Mouse (Mus musculus) embryo, embryonic 10.5 days (tissue): ENCODE measurements around the gene Dock2.
"Not testable (repeated sequence)": the region's sequence is repeated elsewhere in the genome, so short reads cannot be mapped to it uniquely, and the experiment has no call there.

ENCODE experiments used
- DNase-seq: peaks from one replicate; pipeline ENCODE4 v3.0.0-alpha.2; 2015; ENCODE audit warnings: low spot score

The Dock2 gene

DNA sequence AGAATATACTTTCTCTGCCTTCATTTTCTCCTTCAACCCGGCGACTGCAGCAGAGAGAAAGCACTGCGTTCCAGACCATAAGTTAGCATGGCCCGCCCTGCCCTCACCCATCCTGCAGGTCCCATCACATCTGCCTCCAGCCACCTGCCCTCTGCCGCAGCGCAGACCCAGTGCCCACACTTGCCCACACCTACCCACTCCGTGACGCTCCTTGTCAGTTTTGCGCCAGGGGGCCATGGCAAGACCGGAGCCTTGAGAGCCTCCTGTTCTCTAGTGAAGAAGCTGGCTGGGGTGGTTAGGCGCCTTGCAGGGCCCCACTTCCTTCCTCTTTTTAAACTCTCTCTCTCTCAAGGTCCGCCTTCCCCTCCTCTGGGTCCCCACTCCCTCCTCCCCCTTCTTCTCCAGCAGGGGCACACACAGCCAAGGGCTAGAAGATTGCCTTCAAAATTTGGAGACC, at the start of gene Dock2:
Dock2 (minus strand) TSS at position 306 of the 457 bp plus-strand sequence.
- DNase-seq: no peak

DNA sequence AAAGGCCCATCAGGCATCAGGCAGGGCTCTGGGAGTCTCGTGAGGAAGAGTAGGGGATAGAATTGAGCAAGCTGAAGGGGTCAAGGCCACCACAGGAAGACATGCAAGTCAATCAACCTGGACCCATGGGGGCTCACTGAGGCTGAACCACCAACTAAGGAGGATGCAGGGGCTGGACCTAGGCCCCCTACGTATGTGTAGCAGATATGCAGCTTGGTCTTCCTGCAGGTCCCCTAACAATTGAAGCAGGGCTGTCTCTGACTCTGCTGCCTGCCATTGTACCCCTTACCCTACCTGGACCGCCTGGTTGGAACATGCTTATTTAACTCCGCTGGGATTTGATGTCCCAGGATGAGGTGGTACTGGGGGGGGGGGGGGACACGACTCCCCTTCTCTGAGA, 49.0 kb upstream of the Dock2 start:
- DNase-seq: peak; percentile 14

DNA sequence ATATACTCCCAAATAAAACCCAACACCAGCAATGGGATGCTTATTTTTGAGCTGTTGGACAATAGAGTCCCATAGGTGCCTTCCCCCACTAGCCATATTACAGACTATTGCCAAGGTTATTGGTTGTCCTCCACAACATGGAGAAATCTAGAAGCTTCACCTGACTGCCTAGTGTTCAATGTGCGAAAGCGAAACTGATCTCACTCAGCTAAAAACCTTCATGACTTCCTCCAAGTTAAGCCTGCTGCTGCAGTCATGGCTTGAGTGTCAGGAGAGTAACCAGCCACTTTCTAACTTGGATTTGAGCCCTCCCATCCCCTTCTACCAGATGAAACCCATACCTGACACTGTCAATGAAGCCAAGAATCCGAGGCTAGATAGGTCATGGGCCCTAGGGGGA, 44.1 kb upstream of the Dock2 start:
- no peak for DNase-seq

DNA sequence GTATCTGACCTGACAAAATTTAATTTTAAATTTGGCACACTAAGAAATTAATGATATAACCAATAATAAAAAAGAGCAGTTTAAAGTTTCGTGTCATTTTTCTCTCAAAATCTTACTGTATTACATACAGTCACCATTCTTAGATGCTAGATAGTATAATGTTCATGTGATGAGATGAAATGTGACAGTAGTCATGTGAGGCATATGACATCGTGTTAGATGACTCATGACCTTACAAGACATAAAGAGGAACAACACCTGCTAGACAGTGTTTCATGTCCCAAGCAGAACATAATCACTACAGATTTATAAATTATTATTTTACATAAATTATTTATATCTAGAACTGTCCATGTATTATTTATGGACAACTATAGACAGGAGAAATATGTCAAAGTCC, 43.2 kb upstream of the Dock2 start:
- no peak for DNase-seq

DNA sequence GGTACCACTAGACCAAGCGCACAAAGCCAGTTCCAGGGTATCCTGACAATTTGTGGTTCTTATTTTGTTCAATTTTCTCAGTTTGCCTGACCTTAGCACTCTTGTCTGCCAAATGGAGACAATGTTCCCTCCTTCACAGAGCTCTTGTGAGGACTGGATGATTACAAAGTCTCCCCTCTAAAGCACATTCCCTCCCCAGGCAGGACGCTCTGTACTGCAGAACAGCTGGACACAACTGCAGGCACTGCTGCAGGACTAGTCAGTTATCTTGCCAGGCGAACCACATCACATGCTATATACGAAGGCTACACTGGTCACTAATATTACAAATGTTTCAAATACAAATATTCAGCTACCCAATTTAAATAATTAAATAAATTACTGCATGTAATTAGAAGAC, 41.1 kb upstream of the Dock2 start:
- no peak for DNase-seq

DNA sequence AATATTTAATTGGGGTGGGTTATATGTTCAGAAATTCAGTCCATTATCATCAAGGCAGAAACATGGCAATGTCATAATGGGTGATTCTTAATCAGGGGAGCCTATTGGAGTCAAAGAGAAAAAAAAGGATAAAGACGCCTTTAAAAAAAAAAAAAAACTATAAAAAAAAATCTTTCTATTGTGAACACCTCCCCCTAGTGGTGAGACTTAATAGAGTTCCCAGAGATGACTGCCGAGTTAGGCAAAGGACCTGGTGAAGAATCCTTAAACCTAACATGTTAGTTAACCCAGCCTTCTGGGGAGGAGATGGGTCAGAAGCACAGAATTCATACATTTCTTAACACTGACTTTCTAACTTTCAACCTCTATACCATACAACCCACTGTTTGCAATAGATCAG, 31.1 kb upstream of the Dock2 start:
- DNase-seq: peak; percentile 75

DNA sequence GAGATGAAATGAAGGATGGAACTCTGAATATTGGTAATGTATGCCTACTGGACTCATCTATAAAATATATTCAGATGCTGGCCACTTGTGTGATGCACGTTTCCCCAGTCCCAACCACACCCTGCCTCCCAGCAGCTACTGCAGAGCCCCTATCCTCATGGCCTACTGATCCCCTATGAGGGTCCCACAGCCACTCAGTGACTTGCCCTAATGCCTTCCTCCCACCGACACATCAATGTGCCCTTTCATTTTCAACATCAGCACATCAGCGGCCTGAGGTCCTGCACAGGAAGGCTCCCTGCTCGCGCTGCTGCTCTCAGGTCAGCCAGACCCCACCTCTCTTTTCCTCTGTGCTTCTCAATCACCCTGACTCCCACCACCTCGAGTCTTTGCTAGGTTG, 30.6 kb upstream of the Dock2 start:
- no peak for DNase-seq

DNA sequence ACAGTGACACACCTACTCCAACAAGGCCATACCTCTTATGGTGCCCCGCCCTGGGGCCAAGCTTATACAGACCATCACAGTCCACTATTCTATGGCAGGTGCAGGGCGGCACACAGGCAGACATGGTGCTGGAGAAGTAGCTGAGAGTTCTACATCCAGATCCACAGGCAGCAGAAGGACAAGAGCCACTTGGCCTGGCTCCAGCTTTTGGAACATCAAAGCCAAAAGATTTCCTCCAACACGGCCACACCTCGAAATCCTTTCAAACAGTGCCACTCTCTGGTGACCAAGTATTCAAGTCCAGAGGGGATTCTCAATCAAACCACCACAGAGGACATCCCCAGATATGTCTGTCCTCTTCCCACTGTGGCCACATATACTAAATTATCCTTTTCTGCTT, 21.3 kb upstream of the Dock2 start:
- not testable (repeated sequence) for DNase-seq

DNA sequence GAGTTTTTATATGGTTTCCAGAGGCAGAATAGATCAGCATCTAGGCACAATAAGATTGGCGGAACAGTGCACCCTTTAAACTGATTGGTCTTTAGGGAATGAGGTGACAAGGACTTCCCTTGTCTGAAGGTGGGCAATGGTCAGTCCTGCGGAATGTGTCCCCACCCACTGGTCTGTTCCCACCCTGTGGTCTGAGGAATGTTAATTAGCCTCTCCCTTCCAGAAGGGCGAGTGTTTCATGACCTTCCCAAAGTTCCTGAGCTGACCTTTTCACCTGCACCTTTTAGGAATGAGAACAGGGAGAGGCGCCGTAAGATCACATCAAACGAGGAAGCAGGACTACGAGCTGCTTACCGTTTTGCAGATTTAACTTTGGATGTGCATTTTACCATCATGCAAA, 14.4 kb upstream of the Dock2 start:
- not testable (repeated sequence) for DNase-seq

DNA sequence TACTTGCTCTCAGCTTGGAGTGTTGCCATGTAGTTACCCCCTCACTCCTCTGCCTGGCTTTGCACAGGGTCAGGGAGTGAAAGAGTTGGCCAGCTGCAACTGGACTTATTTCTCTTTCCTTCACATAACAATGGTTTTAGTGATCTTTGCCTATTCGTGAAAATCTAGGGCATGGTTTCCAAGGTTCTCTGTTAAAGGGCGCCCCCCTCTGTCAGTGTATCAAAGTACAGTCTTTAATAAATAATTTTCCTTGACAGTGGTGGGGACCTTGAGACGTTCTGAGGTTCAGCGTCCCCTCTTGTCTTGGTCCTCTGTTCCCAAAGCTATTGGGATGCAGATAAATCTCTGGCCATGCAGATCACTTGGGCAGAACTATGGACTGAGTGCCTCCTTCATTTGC, 12.4 kb upstream of the Dock2 start:
- peak; percentile 47 for DNase-seq

DNA sequence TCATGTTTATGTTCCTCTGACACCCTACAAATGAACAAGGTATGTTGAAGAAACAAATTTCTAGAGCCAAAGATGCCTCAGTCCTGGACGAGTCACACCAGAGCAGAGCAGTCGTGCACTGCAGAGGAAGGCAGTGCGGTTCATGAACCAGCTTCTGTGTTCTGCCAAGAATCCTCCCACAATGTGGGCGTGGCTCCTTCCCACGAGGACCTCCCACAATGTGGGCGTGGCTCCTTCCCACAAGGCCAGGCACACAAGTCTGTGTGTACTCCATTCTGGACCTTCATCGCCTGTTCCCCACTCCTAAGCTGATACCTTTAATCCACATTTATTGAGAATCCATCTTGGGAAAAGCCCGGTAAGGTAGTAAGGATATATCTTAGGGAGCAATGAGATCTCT, 8.2 kb upstream of the Dock2 start:
- DNase-seq: no peak

DNA sequence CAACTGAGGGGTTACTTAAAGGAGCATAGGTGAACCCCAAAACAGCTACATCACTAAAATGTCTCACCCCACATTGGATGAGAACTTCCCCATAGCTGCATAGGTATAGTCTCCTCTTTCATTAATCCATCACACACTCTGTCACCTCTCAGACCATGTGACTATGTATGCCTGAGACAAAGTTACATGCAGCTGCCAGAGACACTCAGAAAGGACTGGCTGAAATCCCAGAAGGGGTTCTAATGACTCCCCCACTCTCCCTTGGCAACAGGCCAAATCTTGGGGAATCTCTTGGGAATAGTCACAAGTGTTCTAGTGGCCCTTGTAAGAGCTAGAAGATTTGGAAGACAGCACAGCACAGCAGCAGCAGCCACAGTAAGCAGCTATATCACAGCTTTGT, 1.2 kb upstream of the Dock2 start:
- no peak for DNase-seq

DNA sequence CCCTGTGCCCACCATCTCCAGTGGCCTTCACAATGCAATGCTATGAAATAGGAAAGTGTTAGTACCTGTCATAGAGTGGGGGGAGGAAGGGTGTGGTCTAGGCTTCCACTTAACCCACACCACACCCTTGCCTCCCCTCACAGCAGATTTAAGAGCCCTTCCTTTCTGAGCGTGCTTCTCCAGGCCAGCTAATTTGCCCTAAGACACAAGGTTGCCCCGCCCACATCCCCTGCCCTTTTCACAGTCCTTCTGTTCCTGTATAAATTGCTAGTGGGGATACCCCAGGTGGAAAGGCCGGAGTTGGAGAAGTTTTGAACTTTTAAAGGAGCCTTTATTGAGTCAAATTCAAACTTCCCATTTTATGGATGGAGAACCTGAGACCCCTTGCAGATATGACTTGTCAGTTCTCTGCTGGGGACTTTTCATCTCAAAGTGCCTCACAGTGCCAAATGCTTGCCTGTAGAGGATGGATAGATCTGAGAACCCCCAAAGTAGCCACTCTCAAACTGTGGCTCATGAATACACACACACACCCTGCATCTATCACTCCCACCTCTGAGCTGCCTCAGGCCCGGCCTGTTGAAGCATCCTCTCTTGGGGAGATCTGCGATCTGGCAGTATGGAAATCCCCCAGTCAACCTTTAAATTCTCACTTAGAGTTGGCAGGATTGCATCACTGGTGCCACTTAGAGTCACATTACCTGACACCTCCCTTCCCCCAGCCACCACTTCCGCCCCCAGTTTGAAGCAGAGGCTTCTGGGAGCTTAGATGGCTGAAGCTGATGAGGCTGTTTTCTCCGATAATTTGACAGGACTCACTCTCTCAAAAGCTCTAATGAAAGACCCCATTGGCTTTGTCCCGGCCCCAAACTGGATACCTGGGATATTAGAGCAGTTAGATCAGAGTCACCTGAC, 919 bp downstream of the Dock2 start:
- DNase-seq: no peak

DNA sequence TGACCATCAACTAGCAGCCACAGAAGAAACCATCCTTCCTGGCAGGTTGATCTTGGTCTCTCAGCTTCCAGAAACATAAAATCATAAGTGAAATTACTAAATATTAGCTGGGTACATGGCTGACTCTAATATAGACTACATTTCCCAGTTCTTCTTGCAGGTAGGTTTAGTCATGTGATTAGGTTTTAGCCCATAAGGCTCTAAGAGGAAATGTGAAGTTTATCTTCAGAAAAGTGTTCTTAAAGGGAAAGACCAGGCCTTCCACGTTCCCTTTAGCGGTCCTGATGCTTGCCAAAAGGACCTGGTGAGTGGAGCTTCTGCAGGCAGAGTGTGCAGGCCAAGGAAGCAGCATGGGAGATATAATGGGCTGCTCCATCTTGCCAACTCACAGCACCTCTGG, 2.9 kb downstream of the Dock2 start:
- no peak for DNase-seq

DNA sequence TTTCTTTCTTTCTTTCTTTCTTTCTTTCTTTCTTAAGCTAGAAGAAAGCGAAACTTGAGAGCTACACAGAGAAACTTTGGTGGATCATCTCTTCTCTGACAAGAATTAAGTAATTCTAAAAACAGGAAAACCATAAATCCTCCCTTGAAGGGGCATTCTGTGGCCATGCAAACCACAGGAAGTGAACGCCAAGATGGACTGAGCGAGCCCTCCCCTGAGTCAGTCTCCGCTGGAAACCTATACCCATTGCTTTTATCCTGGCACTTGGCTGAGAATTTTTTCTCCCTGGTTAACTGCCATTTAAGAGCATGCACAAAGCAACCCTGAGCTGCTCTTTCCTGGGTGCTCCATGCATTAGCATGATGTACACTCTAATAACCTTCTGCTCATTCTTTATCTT, 3.7 kb downstream of the Dock2 start:
- DNase-seq: no peak

DNA sequence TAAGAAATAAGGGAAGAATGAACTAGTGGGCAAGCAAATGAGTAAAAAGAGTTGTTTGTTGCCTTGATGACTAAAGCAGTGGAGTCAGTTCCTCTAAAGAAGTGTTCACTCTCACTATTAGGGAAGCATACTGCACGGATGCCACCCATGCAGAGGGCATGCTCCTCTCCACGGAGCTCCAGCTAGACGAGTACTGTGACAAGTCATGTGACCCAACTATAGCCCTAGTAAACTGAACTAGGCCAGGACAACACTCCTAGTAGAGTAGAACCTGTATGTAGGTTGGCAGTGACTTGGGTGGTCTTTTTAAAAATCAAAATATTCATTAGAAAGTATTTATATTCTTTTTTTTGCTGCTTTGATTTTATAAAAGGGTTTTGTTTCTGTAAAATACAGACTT, 5.3 kb downstream of the Dock2 start:
- no peak for DNase-seq

DNA sequence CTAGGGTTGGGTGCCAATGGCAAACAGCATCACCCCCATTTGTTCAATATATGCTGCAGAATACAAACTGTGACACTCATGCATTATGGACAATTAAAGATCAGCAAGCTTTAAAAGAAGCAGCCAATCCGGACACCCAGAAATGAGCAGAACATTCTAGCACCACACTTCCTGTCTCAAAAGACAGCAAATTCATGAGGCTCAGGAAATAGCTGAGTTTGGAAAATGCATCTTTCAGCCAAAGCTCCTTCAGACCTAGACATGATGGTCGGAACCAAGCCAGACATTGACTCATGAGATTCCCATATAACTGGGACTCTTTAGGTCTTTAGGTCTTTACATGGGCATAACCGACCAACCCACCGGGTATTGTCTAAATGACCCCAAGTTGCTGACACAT, 6.2 kb downstream of the Dock2 start:
- no peak for DNase-seq

DNA sequence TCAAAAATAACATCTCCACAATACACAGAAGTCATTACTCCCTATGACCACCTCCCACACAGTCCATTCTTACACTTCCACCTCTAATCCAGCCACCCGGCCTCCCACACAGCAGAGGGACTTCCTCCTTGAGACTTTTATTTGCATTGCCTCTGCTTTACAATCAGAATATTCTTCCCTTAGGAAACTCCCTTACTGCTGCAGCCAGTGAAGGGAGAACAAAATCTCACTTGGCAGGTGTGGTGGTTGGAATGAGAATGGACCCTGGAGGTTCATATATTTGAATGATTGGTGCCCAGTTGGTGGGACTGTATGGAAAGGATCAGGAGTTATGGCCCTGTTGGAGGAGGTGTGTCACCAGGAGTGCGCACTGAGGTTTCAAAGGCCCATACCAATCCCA, 7.6 kb downstream of the Dock2 start:
- DNase-seq: no peak

DNA sequence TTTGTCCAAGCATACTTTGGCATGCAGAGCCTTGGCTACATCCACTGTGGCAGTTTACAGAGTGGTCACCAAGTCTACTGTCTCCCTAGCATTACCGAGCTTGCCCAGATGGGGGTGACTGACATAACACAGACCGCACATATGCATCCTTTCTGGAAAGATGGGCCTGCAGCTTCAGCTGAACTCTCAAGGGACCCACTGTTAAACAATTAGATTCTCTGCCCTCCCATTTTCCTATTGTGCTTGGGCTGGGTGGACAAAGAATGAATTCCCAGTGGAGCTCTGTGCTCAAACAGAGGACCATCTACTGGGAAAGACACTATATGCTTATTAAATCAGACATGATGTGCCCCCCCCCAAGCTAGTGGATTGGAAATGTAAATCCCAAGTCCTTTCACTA, 9.1 kb downstream of the Dock2 start:
- peak; percentile 24 for DNase-seq

DNA sequence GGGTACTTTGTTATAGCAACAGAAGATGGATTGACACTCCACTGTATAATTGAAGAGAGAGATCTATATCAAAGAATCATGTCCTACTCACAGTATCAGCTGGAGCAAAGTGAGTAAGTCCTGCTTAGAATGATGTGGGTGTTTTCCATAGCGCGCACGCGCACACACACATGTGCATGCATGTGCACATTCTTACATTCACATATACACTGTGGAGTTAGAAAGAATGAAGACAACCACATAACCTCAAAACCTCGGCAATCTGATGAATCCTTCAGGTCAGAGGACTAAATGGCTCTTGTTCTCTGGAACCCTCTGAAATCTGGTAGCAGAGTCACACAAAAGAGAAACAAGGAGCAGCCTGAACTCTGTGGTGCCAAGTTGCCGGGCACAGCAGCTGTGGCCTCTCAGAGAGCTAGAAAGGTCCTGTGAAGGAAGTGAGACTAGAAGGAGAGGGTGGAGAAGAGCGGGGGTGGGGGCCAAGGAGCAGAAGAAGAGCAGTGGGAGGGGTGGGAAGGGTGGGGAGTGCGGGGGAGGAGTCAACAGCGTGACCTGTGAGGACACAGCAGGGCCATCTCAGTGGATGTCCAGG, 10.3 kb downstream of the Dock2 start:
- DNase-seq: no peak

DNA sequence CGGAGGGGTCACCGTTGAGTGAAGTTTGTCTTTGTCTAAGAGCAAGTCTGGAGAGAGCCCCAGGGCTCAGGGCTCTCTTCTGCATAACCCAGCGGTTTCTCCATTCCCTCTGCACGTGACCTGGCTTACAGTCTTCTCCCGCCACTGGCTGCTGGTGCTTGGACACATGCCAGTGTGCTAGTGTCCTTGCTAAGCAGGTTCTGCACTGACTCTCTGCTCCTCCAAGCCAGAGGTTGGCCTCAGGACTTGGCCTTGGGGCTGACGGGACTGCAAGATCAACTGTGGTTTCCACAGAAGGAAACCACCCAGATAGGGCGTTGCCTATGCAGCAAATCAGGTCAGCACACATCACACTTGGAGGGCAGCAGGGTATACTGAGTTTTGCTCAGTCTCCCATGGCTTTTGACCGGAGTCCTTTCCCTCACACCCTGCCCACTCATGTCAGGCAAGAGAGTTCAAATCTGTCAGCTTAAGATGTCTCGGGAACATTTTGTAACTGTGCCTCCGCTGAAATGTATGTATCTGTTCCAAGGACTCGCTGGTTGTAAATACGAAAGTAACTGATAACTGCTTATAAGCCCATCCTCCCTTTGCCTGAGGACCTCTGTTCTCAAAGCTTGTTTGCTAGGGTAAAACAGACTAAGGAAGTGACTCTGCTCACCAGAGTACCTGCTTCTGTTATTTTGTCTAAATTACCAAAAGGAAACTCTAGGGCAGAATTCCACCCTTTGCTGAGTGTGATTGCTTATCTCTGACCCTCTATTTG, 12.3 kb downstream of the Dock2 start:
- peak; percentile 58 for DNase-seq

DNA sequence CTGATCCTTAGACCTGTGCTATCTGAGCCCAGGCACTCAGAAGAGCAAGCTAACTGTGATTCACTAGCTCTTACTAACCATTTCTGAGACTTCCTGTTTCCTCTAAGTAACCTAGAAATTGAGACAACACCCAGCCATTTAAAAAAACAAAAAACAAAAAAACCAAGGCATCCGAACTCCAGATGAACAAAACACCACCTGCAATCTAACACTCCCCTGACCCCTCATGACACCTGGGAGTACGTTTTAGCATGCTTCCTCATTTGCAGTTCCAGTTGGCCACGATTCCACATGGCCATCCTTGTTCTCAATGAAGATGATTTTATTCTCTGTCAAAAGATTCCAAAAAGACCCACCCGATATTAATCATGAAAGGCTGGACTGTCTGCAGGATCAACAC, 13.0 kb downstream of the Dock2 start:
- DNase-seq: no peak

DNA sequence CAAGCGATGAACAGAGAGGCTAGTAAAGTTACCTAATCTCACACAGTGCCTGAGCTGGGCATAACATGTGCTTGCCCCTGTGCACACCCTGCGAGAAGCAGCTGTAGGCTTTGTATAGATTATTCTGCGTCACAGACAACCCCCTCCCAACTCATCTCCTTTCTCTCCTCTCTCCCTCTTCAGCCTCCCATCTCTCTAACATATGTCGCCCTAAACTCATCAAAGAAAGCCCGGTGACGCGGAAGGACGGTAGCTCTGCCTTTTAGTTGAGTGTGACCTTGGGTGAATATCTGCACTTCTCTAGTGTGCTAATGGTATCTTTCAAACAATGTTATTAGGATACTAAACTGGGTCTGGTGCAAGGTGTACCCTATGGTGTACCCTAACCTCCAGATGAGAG, 13.7 kb downstream of the Dock2 start:
- no peak for DNase-seq
